Mouse (Mus musculus) heart, adult 8-10 months (tissue): ENCODE measurements at regions not wholly inside any gene's neighbourhood (a gene's known extent, or its start where the extent isn't known, plus 50 kb on each side); places are given as distances from the start of the nearest gene placed in this dataset.

ENCODE experiments used
- DNase-seq: peaks from one replicate; pipeline ENCODE4 v3.0.0; 2022; ENCODE audit warnings: low spot score

- no peak for DNase-seq
These were observed 89.9 kb upstream of the Mef2a start for GRCm38 (mm10) chr7:67462591-67462990.

DNA sequence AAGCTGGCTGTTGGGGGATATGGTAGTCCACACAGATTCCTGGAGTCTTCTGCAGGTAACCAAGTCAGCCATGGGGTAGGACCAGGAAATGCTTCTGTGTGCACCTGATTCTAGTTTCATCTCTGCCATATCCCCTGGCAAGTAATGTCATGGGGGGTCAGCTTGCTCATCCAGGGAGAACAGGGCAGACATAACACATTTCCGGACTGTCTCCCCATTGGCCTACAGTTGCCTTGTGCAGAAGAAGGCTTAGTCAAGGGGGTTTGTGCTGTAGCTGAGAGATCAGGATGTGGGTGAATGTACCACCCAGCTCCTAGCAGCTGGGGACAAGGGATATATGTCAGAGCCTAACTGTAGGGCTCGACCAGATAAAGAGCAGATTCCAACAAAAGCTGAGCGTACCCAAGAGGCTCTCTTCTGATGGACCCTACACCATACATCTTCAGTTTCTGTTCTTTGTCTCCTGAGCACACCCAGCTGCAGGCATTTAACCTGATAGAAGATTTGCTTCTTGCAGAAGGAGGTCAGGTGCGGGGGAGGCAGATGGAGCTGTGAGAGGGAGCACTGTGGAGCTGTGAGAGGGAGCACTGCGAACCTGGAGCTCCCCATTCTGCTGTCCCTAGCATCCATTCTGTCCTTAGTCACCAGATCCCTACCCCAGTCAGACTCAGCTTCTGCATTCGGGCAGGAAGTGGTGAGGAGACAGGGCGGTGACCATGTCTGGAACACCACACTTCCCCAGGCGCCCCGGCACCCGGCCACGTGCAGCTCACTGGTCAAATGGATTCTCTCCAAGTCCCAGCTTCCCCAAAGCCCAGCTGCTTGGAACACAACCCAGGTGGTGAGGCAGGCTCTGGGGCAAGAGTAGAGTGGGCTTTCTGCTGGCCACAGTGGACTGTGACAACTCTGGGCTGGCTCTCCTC, 88.9 kb upstream of the Mef2a start:
- DNase-seq, result peak; percentile 96

GRCm38 (mm10) chr7:67459810-67460209, 87.2 kb upstream of the Mef2a start:
- DNase-seq, result peak; percentile 78

DNA sequence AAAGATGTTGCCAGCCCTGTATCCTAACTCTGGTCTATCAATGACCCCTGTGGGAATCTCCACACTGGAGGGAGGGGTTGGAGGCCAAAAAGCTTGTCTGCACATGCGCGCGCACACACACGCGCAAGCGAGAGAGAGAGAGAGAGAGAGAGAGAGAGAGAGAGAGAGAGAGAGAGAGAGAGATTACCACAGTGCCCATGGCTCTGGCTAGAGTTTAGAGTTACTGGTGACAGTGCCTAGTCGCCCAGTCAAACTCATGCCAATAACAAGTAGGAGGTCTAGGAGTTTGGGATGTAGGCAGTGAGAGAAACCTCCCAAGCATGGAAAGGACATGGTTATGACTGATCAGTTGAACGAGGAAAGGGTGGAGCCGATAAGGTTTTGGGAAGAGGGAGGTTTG, 86.6 kb upstream of the Mef2a start:
- DNase-seq, result no peak

- DNase-seq, result no peak
These were observed 86.0 kb upstream of the Mef2a start for GRCm38 (mm10) chr7:67458640-67459039.

DNA sequence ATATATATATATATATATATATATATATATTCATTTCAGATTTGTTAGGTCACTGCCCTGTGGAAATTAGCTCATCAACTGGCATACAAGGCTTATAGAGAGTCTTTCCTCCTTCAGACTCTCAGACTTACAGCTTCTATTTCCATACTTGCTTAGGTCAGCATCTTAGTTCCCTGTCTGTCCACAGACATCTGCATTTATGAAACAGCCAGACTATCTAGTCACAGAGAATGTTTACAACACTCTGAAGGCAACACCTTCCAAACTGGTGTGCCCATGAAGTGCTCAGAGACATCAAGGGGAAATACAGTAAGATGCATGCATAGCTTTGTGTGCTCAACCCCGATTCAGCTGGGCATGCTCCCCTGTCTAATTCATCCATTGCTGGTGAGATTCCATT, 85.2 kb upstream of the Mef2a start:
- no peak for DNase-seq

GRCm38 (mm10) chr7:67456015-67456414, 83.4 kb upstream of the Mef2a start:
- no peak for DNase-seq

GRCm38 (mm10) chr7:67454458-67454857, 81.8 kb upstream of the Mef2a start:
- no peak for DNase-seq

GRCm38 (mm10) chr7:67451157-67451793, 78.6 kb upstream of the Mef2a start:
- peak; percentile 85 for DNase-seq

GRCm38 (mm10) chr7:67446606-67447005, 73.9 kb upstream of the Mef2a start:
- no peak for DNase-seq

GRCm38 (mm10) chr7:67445203-67446041, 72.8 kb upstream of the Mef2a start:
- no peak for DNase-seq

GRCm38 (mm10) chr7:67444523-67444942, 71.9 kb upstream of the Mef2a start:
- DNase-seq, result no peak

- no peak for DNase-seq
These were observed 71.0 kb upstream of the Mef2a start for GRCm38 (mm10) chr7:67443666-67444065.

- DNase-seq, result no peak
These were observed 70.4 kb upstream of the Mef2a start for GRCm38 (mm10) chr7:67443001-67443555.

GRCm38 (mm10) chr7:67442284-67442683, 69.6 kb upstream of the Mef2a start:
- no peak for DNase-seq

- no peak for DNase-seq
These were observed 68.1 kb upstream of the Mef2a start for GRCm38 (mm10) chr7:67440806-67441205.

DNA sequence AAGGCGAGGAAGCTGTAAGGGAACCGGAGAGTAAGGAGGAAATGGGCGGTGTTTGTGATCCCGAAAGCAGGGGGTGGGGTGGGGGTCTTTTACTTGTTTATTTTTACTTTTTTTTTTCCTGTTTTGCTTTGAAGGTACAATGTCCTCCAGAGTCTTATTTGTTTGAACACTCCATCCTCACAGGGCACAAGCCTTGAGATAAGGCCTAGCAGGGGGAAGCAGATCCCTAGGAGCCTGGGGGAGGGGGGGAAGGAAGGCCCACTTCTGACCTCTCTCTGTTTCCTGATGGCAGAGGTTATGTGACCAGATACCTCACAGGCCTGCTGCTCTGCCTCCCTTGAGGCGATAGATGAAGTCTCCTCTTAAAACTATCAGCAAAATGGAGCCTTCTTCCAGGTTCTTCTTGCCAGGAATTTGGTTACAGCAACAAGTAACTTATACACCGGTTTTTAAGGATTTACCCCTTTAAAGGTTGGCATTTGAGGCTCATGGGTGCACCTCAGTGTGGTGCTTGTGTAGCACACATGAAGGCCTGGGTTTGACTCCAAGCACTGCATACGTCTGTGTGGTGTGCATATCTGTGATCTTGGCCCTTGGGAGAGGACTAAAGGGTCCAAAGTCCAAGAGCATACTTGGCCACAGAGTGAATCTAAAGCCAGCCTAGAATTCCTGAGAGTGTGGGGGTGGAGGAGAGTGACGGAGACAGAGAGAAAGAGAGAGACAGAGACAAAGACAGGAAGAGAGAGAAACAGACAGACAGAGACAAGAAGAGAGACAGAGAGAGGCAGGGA, 64.8 kb upstream of the Mef2a start:
- DNase-seq, result no peak

GRCm38 (mm10) chr7:67435643-67436339, 63.1 kb upstream of the Mef2a start:
- no peak for DNase-seq

- no peak for DNase-seq
These were observed 58.3 kb upstream of the Mef2a start for GRCm38 (mm10) chr7:67430987-67431386.

DNA sequence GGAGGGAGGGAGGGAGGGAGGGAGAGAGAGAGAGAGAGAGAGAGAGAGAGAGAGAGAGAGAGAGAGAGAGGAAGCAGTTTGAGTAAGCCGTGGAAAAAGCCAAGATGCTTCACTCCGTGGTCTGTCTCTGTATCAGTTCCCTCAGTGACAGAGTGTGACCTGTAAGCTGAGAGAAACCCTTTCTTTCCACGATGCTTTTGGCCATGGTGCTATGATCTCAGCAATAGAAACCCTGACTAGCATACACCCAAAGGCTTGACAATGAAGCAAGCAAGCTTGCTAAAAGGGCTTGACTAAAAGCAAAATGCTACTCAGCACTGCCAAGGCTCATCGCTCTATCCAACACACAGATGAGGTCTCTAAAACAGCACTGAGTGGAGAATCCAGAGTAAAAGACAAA, 57.4 kb upstream of the Mef2a start:
- no peak for DNase-seq
